Mouse (Mus musculus): Measurements from ENCODE around the gene Amy2a2. TPM values are rescaled to one million over a fixed set of nuclear protein-coding genes. Genes with fewer than 3 reads are reported as not detected.
"Not testable (repeated sequence)": the region's sequence is repeated elsewhere in the genome, so short reads cannot be mapped to it uniquely, and the experiment has no call there.

The Amy2a2 gene
- polyA plus RNA-seq (2014; fragmentation: Nextera tagmentation; extraction: Ambion mirVana), result not detected in 2 replicates

DNA sequence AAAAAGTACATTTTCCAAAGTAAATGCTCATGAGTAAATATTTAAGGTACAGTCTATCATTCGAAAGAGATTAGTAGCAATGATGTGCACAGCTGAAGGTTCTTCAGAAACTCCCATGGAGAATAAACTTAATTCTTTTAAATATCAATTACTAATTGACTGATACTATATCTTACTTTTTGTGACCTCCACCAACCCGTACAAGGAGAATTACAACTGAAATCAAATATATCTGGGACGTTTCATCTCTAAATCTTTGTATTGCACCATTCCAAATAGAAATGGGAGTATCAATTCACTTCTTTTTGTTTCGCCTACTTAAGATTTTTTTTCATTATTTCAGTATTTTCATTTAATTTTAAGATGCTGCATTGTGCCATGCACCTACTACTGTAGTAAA lies at the start of gene Amy2a2:
Amy2a2 (minus strand) TSS at position 101 of the 400 bp plus-strand sequence.
- not testable (repeated sequence) for H3K4me1 ChIP-seq (ENCODE audit: control insufficient read depth, insufficient read depth, low read length); H3K36me3 ChIP-seq (ENCODE audit: control insufficient read depth, insufficient read depth, low read length); DNase-seq (ENCODE audit: low spot score); ATAC-seq (ENCODE audit: insufficient read depth, low FRiP score, low TSS enrichment); H3K9me3 ChIP-seq (ENCODE audit: control insufficient read depth, low read length); H3K27me3 ChIP-seq (ENCODE audit: control insufficient read depth, insufficient read depth, low read length); H3K4me3 ChIP-seq (ENCODE audit: low read depth, low read length); H3K4me2 ChIP-seq (ENCODE audit: low read depth); H3K9ac ChIP-seq (ENCODE audit: low read length); H3K27ac ChIP-seq (ENCODE audit: low read depth, low read length)
- WGBS, result no CpG with 5 or more reads among the region's 4 CpGs

DNA sequence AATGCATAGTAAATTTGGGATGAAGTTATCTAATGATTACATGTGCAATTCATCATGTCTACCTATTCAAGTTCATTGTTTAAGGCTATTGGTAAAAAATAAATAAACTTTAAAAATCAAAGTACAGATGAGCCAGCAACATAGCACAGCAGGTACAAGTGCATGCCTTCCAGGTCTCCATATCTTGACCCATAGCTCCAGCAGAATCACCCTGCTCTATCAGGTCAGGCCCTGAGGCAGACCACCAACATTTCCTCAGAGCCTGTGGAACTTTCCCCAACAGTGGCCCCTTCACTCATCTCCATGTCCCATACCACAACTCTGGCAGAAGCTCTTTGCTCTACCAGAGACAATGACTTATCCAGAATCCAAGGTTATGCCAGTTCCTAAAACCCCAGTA lies 11.0 kb downstream of the Amy2a2 start:
- not testable (repeated sequence) for H3K9ac ChIP-seq (ENCODE audit: low read length); H3K27ac ChIP-seq (ENCODE audit: low read depth, low read length); H3K27me3 ChIP-seq (ENCODE audit: control insufficient read depth, insufficient read depth, low read length); H3K4me1 ChIP-seq (ENCODE audit: control insufficient read depth, insufficient read depth, low read length); H3K4me3 ChIP-seq (ENCODE audit: low read depth, low read length); H3K4me2 ChIP-seq (ENCODE audit: low read depth); DNase-seq (ENCODE audit: low spot score); H3K9me3 ChIP-seq (ENCODE audit: control insufficient read depth, low read length); H3K36me3 ChIP-seq (ENCODE audit: control insufficient read depth, insufficient read depth, low read length)
- 0 out of 2 replicates have a peak, but pooled peaks have one; percentile 31 for ATAC-seq (ENCODE audit: insufficient read depth, low FRiP score, low TSS enrichment)

DNA sequence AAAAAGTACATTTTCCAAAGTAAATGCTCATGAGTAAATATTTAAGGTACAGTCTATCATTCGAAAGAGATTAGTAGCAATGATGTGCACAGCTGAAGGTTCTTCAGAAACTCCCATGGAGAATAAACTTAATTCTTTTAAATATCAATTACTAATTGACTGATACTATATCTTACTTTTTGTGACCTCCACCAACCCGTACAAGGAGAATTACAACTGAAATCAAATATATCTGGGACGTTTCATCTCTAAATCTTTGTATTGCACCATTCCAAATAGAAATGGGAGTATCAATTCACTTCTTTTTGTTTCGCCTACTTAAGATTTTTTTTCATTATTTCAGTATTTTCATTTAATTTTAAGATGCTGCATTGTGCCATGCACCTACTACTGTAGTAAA lies 32.5 kb downstream of the Amy2a2 start, which contains the start of gene Amy2a3:
Amy2a3 (minus strand) TSS at position 101 of the 400 bp plus-strand sequence.
- not testable (repeated sequence) for H3K9ac ChIP-seq (ENCODE audit: low read length); H3K4me1 ChIP-seq (ENCODE audit: control insufficient read depth, insufficient read depth, low read length); ATAC-seq (ENCODE audit: insufficient read depth, low FRiP score, low TSS enrichment); H3K9me3 ChIP-seq (ENCODE audit: control insufficient read depth, low read length); H3K4me2 ChIP-seq (ENCODE audit: low read depth); H3K27me3 ChIP-seq (ENCODE audit: control insufficient read depth, insufficient read depth, low read length); DNase-seq (ENCODE audit: low spot score); H3K36me3 ChIP-seq (ENCODE audit: control insufficient read depth, insufficient read depth, low read length); H3K27ac ChIP-seq (ENCODE audit: low read depth, low read length); H3K4me3 ChIP-seq (ENCODE audit: low read depth, low read length)
- WGBS, result no CpG with 5 or more reads among the region's 4 CpGs

DNA sequence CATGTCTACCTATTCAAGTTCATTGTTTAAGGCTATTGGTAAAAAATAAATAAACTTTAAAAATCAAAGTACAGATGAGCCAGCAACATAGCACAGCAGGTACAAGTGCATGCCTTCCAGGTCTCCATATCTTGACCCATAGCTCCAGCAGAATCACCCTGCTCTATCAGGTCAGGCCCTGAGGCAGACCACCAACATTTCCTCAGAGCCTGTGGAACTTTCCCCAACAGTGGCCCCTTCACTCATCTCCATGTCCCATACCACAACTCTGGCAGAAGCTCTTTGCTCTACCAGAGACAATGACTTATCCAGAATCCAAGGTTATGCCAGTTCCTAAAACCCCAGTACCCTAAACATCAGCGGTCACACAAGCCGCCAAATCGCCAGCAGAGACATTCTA lies 43.5 kb downstream of the Amy2a2 start:
- H3K36me3 ChIP-seq (ENCODE audit: control insufficient read depth, insufficient read depth, low read length); H3K27me3 ChIP-seq (ENCODE audit: control insufficient read depth, insufficient read depth, low read length); H3K27ac ChIP-seq (ENCODE audit: low read depth, low read length); H3K4me3 ChIP-seq (ENCODE audit: low read depth, low read length); H3K4me1 ChIP-seq (ENCODE audit: control insufficient read depth, insufficient read depth, low read length); H3K4me2 ChIP-seq (ENCODE audit: low read depth); DNase-seq (ENCODE audit: low spot score); H3K9ac ChIP-seq (ENCODE audit: low read length); H3K9me3 ChIP-seq (ENCODE audit: control insufficient read depth, low read length): not testable (repeated sequence)
- no CpG with 5 or more reads among the region's 3 CpGs for WGBS
- ATAC-seq (ENCODE audit: insufficient read depth, low FRiP score, low TSS enrichment), result peak; percentile 24

Other genes with a start within 250 kb of the Amy2a2 start
- gene Amy2a5, start 97.8 kb downstream of the Amy2a2 start, polyA plus RNA-seq (2014; fragmentation: Nextera tagmentation; extraction: Ambion mirVana), result not detected in 2 replicates
- not detected in 2 replicates for gene Amy2a4, start 65.2 kb downstream of the Amy2a2 start, polyA plus RNA-seq (2014; fragmentation: Nextera tagmentation; extraction: Ambion mirVana)
- gene Amy2a3, start 32.6 kb downstream of the Amy2a2 start, polyA plus RNA-seq (2014; fragmentation: Nextera tagmentation; extraction: Ambion mirVana), result not detected in 2 replicates
- gene Amy2a1, start 175.8 kb upstream of the Amy2a2 start, polyA plus RNA-seq (2014; fragmentation: Nextera tagmentation; extraction: Ambion mirVana), result not detected in 2 replicates